ENCODE assay signal across 23 mouse cellular contexts in the genomic region with DNA sequence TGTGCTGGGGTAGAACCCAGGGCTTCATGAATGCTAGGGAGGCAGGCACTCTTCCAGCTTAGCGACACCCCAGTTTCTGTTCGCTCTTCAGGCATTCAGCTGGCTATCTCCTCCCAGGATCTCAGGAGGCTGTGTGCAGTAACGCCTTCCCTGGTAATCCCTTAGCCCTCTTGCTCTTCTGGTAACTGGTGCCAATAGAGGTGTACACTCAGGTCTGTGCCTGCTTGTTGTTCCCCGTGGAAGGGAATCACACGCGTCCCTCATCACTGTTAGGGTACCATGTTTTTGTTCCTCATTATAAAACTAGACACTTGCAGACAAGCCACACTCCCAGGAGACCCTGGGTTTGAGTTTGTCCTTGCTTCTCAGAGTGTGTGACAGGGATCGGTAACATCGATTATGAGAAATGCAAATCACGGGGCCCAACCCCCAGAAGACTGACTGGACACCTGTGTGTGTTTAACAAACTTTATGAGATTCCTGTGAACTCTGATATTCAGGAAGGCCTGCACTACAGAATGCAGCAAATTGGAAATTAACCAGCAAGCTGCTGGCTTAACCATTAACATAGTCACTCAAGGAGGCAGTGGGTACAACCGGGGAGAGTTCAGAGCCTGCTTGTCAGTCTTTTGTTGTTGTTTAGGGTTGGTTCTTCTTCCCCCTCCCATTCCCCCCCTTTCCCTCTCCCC. TPM values are rescaled to one million over a fixed set of nuclear protein-coding genes. Genes with fewer than 3 reads are reported as not detected.
DNase-seq lines count a peak whose midpoint lies in the region; ATAC-seq and TF ChIP-seq lines count a peak whose summit lies in the region.
"Had no signal": no experiment of that assay in that cellular context is flagged by ENCODE, and none has a peak within 500 bp of the region (broad histone marks: within the 10 kb centered on the region; RNA-seq: fewer than 3 reads in every experiment).

No protein-coding gene starts in this region.

- DNase-seq in liver, adult 2 months (ENCODE audit: extremely low read depth, low read depth, low spot score): peak; percentile 86
- DNase-seq in kidney, adult 2 months: peak; percentile 93
- peak; percentile 55 for DNase-seq in kidney, postnatal 10 days
- no peak for DNase-seq in frontal cortex, postnatal 14 days (ENCODE audit: low spot score in 2 of 2)
- DNase-seq in natural killer cell, adult 2 months (ENCODE audit: low spot score in 2 of 2): no peak
- DNase-seq in cerebellum, adult 11-12 months: no peak
- DNase-seq: B cell, adult 2 months; cerebellum, adult 9-10 months; heart, postnatal 4 days; lung, postnatal 4 days; right cerebral cortex, postnatal 14 days; thymus, adult 18-20 months had no signal

- no peaks in the 10 kb centered on the region for H3K36me3 ChIP-seq in liver, adult 2 months (ENCODE audit: control insufficient read depth, insufficient read depth, low read length)
- H3K36me3 ChIP-seq in liver, embryonic 12.5 days: no peaks in the 10 kb centered on the region
- no peaks in the 10 kb centered on the region for H3K36me3 ChIP-seq in kidney, adult 2 months (ENCODE audit: control insufficient read depth, insufficient read depth, low read length)
- H3K36me3 ChIP-seq: embryonic facial prominence, embryonic 10.5 days; heart, embryonic 15.5 days; lung, embryonic 15.5 days; midbrain, embryonic 10.5 days; neural tube, embryonic 13.5 days; stomach, embryonic 15.5 days had no signal

- 33% methylated on average over 10 of the region's 10 CpGs for WGBS in liver, adult 2 months
- WGBS in liver, embryonic 12.5 days (ENCODE audit: insufficient replicate concordance): 79% methylated on average over 10 of the region's 10 CpGs
- 41% methylated on average over 10 of the region's 10 CpGs for WGBS in kidney, adult 2 months

- H3K4me2 ChIP-seq in liver, embryonic 12.5 days: no peak overlapping the region
- H3K4me2 ChIP-seq: heart, embryonic 15.5 days; lung, embryonic 15.5 days; neural tube, embryonic 13.5 days; stomach, embryonic 15.5 days had no signal

- TF ChIP-seq POLR2A in liver, adult 2 months (IDR thresholded peaks at IDR 0.05; ENCODE audit: extremely low read depth, insufficient read depth, low read length): no peak
- no peak for TF ChIP-seq POLR2A in kidney, adult 2 months (IDR thresholded peaks at IDR 0.05; ENCODE audit: low read depth, low read length)

- H3K27ac ChIP-seq in liver, adult 2 months (replicated peaks; ENCODE audit: insufficient read depth, low read depth, low read length): peak overlapping the region; percentile 53
- H3K27ac ChIP-seq in liver, embryonic 12.5 days: no peak overlapping the region
- H3K27ac ChIP-seq in kidney, adult 2 months (ENCODE audit: insufficient read depth, low read depth, low read length): peak overlapping the region; percentile 89
- H3K27ac ChIP-seq: heart, embryonic 15.5 days; left cerebral cortex, adult 2 months; liver, embryonic 14.5 days; lung, embryonic 15.5 days; stomach, embryonic 15.5 days had no signal

- peak overlapping the region; percentile 25; the same call in 1 of the 2 replicates for H3K9ac ChIP-seq in liver, adult 2 months (ENCODE audit: low read depth, low read length)
- no peak overlapping the region for H3K9ac ChIP-seq in liver, embryonic 12.5 days
- H3K9ac ChIP-seq: heart, embryonic 15.5 days; liver, embryonic 14.5 days; lung, embryonic 15.5 days; neural tube, embryonic 13.5 days; stomach, embryonic 15.5 days had no signal

- TF ChIP-seq CTCF in liver, adult 2 months (IDR thresholded peaks at IDR 0.05; ENCODE audit: low read depth, low read length): no peak
- TF ChIP-seq CTCF in kidney, adult 2 months (conservative IDR thresholded peaks at IDR 0.05; ENCODE audit: insufficient read depth, insufficient read length, low read depth, low read length): no peak

- H3K27me3 ChIP-seq in liver, adult 2 months (ENCODE audit: control insufficient read depth, insufficient read depth, low read length): no peaks in the 10 kb centered on the region
- H3K27me3 ChIP-seq in liver, embryonic 12.5 days (replicated peaks): no peaks in the 10 kb centered on the region
- H3K27me3 ChIP-seq in kidney, adult 2 months (replicated peaks; ENCODE audit: control insufficient read depth, insufficient read depth, low read length): no peaks in the 10 kb centered on the region
- H3K27me3 ChIP-seq: heart, embryonic 15.5 days; lung, embryonic 15.5 days; neural tube, embryonic 13.5 days; stomach, embryonic 15.5 days had no signal

- H3K4me1 ChIP-seq in liver, adult 2 months (ENCODE audit: control insufficient read depth, insufficient read depth, low read length): peaks cover 16% of the 10 kb centered on the region
- no peaks in the 10 kb centered on the region for H3K4me1 ChIP-seq in liver, embryonic 12.5 days
- H3K4me1 ChIP-seq in kidney, adult 2 months (ENCODE audit: control insufficient read depth, insufficient read depth, low read length): peaks cover 32% of the 10 kb centered on the region

- ATAC-seq in liver, embryonic 12.5 days: no peak

- H3K4me3 ChIP-seq in liver, adult 2 months (ENCODE audit: insufficient read depth, low read depth, low read length): no peak overlapping the region
- no peak overlapping the region for H3K4me3 ChIP-seq in liver, embryonic 12.5 days
- no peak overlapping the region for H3K4me3 ChIP-seq in kidney, adult 2 months (ENCODE audit: insufficient read depth, low read depth, low read length)
- H3K4me3 ChIP-seq: embryonic facial prominence, embryonic 10.5 days; heart, embryonic 15.5 days; left cerebral cortex, adult 2 months; lung, embryonic 15.5 days; midbrain, embryonic 10.5 days; neural tube, embryonic 13.5 days; stomach, embryonic 15.5 days had no signal

- no peaks in the 10 kb centered on the region for H3K9me3 ChIP-seq in liver, embryonic 12.5 days (replicated peaks)
- H3K9me3 ChIP-seq: embryonic facial prominence, embryonic 10.5 days; heart, embryonic 15.5 days; lung, embryonic 15.5 days; midbrain, embryonic 10.5 days; neural tube, embryonic 13.5 days; stomach, embryonic 15.5 days had no signal

- H3K79me2 ChIP-seq in liver, adult 2 months (ENCODE audit: control insufficient read depth, insufficient read depth, low read length): peaks cover 7% of the 10 kb centered on the region; the same call in 1 of the 2 replicates

RNA-seq across cellular contexts. Expression of gene Dclk3, which starts 22.7 kb away (rescaled TPM):
- 10.1 and 10.5 TPM in 2 replicates for total RNA-seq in liver, adult 2 months (2014; rRNA removed)
- polyA plus RNA-seq in liver, adult 2 months (2012; rRNA removed): 4.3 and 4.8 TPM in 2 replicates
- 0.07 and 0.13 TPM in 2 replicates for polyA plus RNA-seq in liver, embryonic 12.5 days (2016; fragmentation: Nextera tagmentation; extraction: Ambion mirVana)
- polyA plus RNA-seq in kidney, adult 2 months (2012; rRNA removed): 21.8 and 22.1 TPM in 2 replicates
- total RNA-seq: common myeloid progenitor, adult 5-6 weeks; granulocyte monocyte progenitor cell, adult 5-6 weeks had no signal

Comparison
In these comparisons a context has a peak if more than half of its experiments do, and no peak if none do; other contexts are left out.
1. DNase-seq: peak in liver, adult 2 months (single experiment), kidney, adult 2 months (single experiment) and kidney, postnatal 10 days (single experiment); none in frontal cortex, postnatal 14 days (0 of 2), natural killer cell, adult 2 months (0 of 2) and cerebellum, adult 11-12 months (single experiment).